Mouse (Mus musculus) kidney, adult 2 months (tissue): Measurements from ENCODE around the gene Zfp664.

ENCODE experiments used
- CTCF ChIP-seq: fragments of 200-500 bp; conservative IDR thresholded peaks from 2 replicates; pipeline ENCODE4 v1.5.1; 2011; ENCODE audit warnings: low read depth, mild to moderate bottlenecking, control low read depth, low read length, moderate library complexity, mixed read lengths; ENCODE audit not compliant: insufficient read depth, insufficient read length
- POLR2A ChIP-seq: fragments of 200-500 bp; IDR thresholded peaks from one replicate; pipeline ENCODE4 v1.6.1; 2011; ENCODE audit warnings: low read depth, low read length, control low read depth

DNA sequence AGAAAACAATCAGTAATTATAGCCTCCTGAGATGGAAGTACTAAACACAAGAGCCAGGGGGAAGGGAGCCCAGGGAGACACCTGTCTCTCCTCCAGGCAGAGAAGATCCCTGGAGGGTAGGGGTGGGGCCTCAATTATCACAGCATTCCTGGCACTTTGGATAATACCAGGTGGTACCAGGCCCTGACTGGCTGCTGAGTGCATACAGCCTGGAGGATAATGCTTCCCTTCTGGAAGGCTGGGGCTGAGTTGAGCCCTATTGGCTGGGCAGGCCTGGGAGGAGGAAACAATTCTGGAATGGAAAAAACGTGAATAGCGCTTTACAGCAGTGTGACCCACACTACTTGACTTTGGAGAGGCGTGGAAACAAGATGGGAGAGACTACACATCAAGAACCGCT lies 10.9 kb upstream of the Zfp664 start:
- no peak for TF ChIP-seq POLR2A
- TF ChIP-seq CTCF, result no peak
